Mouse (Mus musculus): ENCODE data around the gene Slc6a6. TPM values are rescaled to one million over a fixed set of nuclear protein-coding genes. Genes with fewer than 3 reads are reported as not detected.

The Slc6a6 gene
- total RNA-seq (2021) (100 to 1,000 TPM; 466 to 626 TPM), polyA plus RNA-seq (2012; rRNA removed) (570 and 815 TPM in 2 replicates)
- long read RNA-seq, full-length matches to known transcripts = 80 of 156 reads
- long read RNA-seq, partial matches to known transcripts = 64 of 156 reads
- long read RNA-seq, other reads (novel, unspliced or antisense) = 12 of 156 reads

GRCm38 (mm10) chr6:91683602-91684473 lies at the start of gene Slc6a6:
Slc6a6 (plus strand) TSS chr6:91684053.
- peak; percentile 97 for DNase-seq

- no peak for DNase-seq
These were observed 49.4 kb upstream of the Slc6a6 start for GRCm38 (mm10) chr6:91634417-91634816.

GRCm38 (mm10) chr6:91634876-91635275 lies 49.0 kb upstream of the Slc6a6 start:
- peak; percentile 77 for DNase-seq

DNA sequence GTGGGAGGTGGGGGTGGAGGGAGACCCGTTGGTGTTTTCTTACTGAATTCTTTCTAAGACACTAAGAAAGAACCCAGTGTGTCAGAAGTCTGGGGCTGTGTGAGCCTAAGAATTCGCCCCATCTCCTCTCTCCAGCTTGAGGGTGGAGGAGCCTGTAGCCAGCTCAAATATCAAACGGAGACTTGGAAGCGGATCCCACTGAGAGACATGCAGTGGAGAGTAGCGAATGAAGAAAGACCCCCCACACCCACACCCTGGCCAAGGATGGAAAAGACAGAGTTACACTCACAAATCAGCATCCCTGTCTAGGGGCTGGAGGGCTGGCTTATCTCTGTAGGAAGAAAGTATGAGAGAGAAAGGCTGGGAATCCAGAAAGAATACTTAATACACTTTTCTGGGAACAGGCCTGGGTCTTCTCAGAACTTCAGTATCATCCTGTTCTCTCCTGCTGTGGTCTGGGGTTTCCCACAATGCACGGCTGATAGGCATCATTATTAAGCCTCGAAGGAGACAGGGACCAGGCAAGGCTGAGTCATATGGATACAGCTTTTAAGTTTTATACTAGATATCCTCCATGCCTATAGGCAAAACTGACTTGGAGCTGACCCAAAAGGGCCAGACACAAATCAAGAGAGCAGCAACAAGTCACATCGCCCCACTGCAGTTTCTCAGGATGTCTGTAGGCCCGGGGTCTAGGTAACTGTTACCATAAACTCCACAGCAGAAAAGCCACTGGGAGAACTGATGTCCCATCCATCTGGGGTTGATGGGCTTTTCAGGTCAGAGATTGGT lies 45.5 kb upstream of the Slc6a6 start:
- no peak for DNase-seq

DNA sequence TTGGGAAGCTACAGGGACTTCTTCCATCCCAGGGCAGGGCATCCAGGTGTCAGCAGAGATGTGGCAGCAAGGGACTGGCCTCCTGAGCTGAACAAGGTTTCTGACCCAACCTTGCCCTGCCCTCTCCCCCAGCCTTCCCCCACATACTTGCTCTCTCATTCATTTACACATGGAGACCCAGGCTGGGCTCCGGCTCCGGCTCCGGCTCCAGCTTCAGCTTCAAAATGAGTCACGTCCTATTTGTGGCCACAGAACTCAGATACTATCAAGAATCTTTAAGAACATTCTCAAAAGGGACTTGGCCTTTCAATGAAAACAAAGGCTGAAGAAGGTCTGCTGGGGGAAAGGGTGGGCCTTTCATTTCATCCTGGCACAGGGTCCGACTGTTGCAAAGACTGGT lies 40.8 kb upstream of the Slc6a6 start:
- DNase-seq = no peak

GRCm38 (mm10) chr6:91643416-91643921 lies 40.4 kb upstream of the Slc6a6 start:
- DNase-seq = no peak

DNA sequence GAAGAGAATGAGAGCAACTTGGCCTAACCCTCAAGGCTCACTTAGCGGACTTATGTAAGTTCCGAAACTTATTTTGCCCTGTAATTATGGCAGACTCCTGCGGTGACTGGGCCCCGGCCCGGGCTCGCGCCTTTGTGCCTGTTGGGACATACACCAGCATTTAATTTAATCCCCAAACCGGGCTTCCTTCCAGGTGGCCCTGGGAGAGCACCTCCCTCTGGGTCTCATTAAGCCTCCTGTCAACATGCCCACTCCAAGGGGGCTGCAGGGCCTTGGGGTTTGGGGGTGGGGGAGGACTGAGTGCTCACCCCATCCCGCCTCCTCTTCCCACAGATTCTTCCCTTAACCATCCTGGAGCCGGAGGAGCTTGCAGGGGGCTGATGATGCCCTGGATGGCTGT lies 37.8 kb upstream of the Slc6a6 start:
- no peak for DNase-seq

DNA sequence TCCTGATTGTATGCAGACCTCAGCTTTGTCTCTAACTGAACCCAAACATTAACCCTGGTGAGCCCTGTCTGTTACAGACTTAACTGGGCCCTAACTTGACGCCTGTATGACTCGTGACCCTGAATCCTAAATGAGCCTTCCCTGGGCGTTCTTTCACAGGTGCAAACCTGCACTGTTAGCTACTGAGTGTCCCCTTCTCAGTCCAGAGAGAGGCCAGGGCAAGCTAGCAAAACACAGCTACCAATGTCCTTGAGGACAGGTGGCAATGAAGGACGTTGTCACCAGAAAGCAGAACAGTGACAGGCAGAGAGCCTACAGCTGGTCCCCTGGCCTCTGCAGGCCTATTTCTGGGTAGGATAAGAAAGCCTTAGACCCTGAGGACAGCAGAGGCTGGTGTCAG lies 37.0 kb upstream of the Slc6a6 start:
- DNase-seq = no peak

DNA sequence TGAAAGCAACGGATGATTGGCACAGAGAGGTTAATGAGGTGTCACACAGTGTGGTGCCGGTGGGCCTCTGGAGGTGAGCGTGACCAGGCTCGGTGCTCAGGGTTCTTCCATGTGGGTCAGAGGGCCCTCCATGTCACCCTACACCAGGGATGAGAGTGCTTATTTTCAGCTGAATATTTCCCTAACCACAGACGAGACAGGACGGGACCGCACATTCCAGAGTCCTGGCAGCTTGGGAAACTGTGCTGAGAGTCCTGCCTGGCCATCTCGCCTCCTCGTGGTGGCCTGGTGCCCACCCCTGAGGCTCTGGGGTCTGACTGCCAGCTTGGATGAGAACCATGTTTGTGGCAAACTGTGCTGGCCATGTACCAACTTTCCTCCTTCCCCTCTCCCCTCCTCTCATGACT lies 36.5 kb upstream of the Slc6a6 start:
- DNase-seq = no peak

DNA sequence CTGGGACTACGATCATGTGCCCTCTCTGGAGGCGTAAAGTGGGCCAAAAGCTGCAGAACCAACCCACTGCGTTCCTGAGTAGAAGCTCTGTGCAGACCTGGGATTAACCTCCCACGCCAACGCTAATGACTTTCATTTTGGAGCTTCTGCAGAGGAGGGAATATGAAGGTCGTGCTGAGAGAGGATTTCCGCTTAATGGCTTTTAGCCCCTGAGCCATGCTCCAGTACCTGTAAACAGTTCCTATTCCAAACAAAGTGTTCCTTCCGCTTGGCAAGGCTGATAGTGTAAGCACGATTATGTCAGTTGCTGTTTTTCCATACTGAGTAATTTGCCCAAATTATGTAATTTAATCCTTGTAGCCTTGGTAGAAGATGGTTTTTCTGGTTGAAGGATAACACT lies 33.6 kb upstream of the Slc6a6 start:
- no peak for DNase-seq

DNA sequence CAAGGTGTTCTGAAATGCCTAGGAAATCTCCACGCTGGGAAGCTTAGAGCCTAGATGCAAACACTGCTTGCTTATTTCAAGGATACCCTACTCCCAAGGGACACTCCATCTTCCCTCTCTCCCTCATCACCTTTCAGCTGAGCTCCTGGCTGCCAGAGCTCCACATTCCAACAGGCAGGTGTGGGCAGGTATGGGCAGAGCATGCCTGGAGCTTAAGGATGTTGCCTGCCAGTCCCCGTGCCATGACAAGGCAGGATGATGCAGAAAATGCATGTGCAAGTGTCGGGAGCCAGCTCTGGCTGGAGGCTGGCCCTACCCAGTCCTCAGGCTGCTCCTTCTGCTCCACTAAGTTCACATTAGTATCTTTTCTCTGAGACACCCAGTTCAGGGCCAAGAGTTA lies 31.6 kb upstream of the Slc6a6 start:
- DNase-seq = no peak

GRCm38 (mm10) chr6:91655244-91655643 lies 28.6 kb upstream of the Slc6a6 start:
- peak; percentile 21 for DNase-seq

DNA sequence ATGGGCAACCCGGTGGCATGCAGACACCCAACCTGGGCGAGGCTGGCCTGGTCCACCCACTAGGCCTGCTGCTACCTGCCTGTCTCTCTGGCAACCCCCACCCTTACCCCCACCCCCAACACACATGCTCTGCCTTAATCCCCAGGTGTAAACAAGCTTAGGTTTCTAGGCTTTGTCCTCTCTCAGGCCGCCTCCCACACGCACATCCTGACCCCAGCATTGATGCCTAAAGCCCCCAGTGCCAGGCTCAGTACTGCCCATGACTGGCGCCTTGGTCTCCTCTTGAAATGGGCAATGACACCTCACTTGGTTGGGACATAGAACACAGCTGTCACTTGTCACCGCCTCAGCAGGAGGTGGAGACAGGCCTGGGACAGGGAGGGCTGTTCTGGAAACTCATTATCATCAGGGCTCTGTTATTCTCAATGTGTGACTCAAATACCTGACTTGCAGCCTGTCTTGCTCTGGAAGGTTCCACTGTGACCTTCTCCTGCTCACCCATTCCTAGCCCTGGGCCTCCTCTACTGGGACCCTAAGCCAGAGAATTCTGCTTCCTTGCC lies 27.9 kb upstream of the Slc6a6 start:
- DNase-seq = no peak

- no peak for DNase-seq
These were observed 25.6 kb upstream of the Slc6a6 start for GRCm38 (mm10) chr6:91658288-91658687.

DNA sequence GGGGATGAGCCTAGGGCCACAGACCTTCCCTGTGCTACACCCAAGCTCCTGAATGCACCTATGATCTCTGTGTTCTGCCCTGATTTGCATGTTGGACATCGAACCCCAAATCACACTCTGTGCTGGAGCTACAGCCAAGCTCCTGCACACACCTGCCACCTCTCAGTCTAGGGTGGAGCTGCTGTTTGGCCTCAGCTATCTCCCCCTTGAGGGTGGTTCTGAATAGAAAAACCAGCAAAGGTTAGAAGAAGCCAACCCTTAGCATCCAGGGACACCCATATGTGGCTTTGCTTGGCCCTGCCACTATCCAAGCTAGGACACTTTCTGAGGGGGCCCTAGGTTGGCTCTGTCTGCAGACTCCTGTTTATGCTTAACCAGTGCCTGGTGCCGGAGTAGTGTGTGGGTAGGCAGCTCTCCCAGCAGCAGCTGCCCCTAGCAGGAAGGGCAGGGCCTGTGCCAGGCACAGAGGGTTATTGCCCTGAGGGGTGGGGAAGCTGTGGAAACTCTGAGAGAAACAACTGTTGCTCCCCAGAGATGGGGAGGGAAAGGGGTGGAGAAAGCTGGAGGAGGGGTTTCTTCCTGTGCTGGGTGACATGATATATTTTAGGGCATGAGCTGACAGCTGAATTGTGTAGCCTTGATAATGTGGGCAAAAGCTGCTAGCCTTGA lies 23.9 kb upstream of the Slc6a6 start:
- DNase-seq = peak; percentile 83

DNA sequence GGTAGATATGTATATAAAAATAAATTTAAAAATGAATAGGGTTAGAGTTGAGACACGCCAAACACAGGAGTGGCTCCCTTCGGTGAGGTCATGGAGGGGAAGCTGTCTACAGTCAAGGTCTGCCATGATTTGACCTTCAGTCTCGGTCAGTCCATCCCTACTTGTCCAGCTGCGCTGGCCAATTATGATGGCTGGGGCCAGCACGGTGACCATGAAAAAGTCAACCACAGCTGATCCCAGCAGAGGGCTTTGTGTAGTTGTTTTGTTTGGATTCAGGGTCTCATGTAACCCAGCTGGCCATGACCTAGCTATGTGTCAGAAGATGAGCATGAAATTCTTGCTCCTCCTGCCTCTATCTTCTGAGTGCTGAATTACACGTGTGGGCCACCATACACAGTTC lies 21.6 kb upstream of the Slc6a6 start:
- peak; percentile 85 for DNase-seq

DNA sequence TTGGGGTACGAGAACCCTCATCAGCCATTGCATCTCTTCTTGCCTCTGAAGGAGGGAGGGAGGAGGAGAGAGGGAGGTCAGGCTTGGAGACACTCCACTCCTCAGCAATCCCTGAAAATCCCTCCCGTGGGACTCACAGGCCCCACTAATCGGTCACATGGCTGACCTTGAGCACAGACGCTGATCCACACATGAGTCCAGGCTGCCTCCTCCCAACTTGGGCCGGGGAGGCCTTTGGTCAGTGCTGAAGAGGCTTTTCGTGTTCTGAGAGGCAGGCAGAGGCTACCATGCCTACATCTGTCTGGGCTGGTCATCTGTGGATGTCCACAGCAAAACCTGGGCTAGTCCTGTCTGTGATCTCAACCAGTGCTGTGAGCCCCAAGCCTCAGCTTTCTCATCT lies 20.2 kb upstream of the Slc6a6 start:
- DNase-seq = peak; percentile 71

DNA sequence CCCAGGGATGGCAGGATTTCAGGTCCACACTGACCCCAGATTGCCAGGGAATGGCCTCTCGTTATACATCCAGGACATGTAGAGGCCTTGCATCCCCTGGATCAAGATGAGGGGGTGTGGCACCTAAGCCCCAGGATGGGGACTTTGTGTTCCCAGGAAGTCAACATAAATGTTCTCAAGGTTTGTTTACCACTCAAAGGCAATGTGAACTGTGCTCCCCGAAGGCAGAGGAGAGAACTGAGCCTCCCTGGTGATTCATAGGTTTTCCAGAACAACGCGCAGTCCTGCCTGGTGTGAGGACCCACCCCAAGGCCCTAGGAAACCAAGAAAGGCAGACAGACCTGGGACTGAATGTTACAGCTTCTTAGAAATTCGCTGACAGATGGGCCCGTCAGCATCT lies 18.6 kb upstream of the Slc6a6 start:
- no peak for DNase-seq

- DNase-seq = no peak
These were observed 17.7 kb upstream of the Slc6a6 start for GRCm38 (mm10) chr6:91665990-91666700.

- no peak for DNase-seq
These were observed 16.7 kb upstream of the Slc6a6 start for GRCm38 (mm10) chr6:91667141-91667540.

- DNase-seq = peak; percentile 75
These were observed 15.6 kb upstream of the Slc6a6 start for GRCm38 (mm10) chr6:91668276-91668675.

Measured in adrenal gland, adult 2 months (tissue).